Mouse (Mus musculus) effector memory CD4-positive, alpha-beta T cell, adult 7 months (primary cell): ENCODE measurements around the gene 1700001L19Rik. TPM values are rescaled to one million over a fixed set of nuclear protein-coding genes. Genes with fewer than 3 reads are reported as not detected.

Experiments used
- polyA plus RNA-seq: library from polyadenylated mRNA; unstranded; fragments of 100-300 nt; shearing (Covaris generic); gene quantifications from one replicate; pipeline ENCODE4 v1.2.1, GENCODE M21; 2017

The 1700001L19Rik gene
- polyA plus RNA-seq: not detected

GRCm38 (mm10) chr13:68597199-68597598 is at the start of gene 1700001L19Rik:
Gene 1700001L19Rik (plus strand): TSS chr13:68597421.

DNA sequence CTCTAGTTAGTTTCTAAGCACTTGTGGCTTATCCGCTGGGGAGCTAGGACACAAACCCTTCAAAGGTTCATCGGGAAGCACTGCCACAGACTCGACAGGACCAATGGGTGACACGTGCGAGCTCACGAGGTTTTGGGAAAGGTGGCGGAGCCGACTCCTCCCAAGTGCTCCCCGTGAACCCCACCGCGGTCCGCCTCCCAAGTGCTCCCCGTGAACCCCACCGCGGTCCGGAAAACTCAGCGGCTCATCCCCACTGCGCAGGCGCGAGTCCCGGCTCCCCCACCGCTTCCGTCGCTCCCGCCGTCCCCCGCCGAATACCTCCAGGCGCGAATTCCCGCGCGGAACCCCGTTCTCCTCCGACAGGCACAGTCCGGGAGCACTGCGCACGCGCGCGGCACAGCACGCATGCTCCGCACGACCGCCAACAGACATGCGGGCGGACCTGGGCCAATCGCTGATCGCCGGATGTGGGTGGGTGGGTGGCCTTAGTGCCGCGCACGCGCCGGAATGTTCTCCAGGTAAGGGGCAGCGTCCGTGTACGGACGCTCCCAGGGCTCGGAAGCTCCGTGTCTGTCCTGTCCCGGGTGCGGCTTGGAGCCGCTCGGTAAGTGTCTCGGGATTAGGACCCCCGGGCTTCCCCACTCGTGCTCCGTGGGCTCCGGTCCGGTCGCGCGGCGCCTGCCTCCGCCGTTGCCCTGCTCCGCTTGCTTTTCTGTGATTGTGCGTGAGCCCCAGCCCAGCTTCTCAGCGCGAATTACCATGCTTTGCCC is 15.3 kb upstream of the 1700001L19Rik start, which contains the start of the genes Mtrr and Fastkd3:
TSS of gene Mtrr (minus strand) at position 403 of the 770 bp plus-strand sequence.
TSS of gene Fastkd3 (plus strand) at position 488 of the 770 bp plus-strand sequence.

Other genes starting within 250 kb of the 1700001L19Rik start
- 24.5 TPM for gene Mtrr, start 15.3 kb upstream of the 1700001L19Rik start, polyA plus RNA-seq
- gene Fastkd3, start 15.2 kb upstream of the 1700001L19Rik start, polyA plus RNA-seq: 26.5 TPM